In the genomic region with DNA sequence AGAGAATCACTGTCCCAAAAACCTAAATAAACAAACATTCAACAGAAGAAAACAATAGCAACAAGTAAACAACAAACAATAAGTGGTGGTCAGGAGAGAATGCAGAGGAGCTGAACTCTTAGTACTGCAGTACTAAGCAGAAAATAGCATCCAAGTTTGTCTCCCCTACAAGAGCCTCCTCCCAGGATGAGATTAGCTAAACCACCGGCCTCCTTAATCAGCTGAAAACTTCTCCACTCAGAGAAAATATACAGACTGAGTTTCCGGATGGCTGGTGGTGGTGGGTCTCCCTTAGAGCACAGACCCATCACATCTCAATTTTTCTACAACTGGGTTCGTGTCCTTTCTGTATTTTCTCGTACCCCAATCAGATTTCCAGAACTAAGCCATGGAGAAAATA, we compare ENCODE assay signal across 18 mouse cellular contexts. TPM values are rescaled to one million over a fixed set of nuclear protein-coding genes. Genes with fewer than 3 reads are reported as not detected.
DNase-seq lines count a peak whose midpoint lies in the region; ATAC-seq and TF ChIP-seq lines count a peak whose summit lies in the region.
"Had no signal": no experiment of that assay in that cellular context is flagged by ENCODE, and none has a peak within 500 bp of the region (broad histone marks: within the 10 kb centered on the region; RNA-seq: fewer than 3 reads in every experiment).

No protein-coding gene starts in this region.

- H3K4me3 ChIP-seq in heart, embryonic 14.5 days (ENCODE audit: control insufficient read depth in 1 of 2, insufficient read depth in 1 of 2, low read depth in 1 of 2, low read length in 2 of 2), result no peak overlapping the region
- no peak overlapping the region for H3K4me3 ChIP-seq in liver, embryonic 12.5 days
- H3K4me3 ChIP-seq in liver, postnatal 0 days (ENCODE audit: low read depth, low read length), result no peak overlapping the region
- H3K4me3 ChIP-seq in embryonic facial prominence, embryonic 10.5 days, result no peak overlapping the region
- H3K4me3 ChIP-seq: embryonic facial prominence, embryonic 12.5 days; forebrain, embryonic 15.5 days; intestine, embryonic 15.5 days had no signal

- H3K4me2 ChIP-seq in heart, embryonic 14.5 days (ENCODE audit: low read length), result peak overlapping the region; percentile 34
- H3K4me2 ChIP-seq in liver, embryonic 12.5 days, result peak overlapping the region; percentile 8; the same call in 1 of the 2 replicates
- H3K4me2 ChIP-seq in liver, postnatal 0 days (ENCODE audit: low read depth, low read length), result no peak overlapping the region
- H3K4me2 ChIP-seq: embryonic facial prominence, embryonic 12.5 days; forebrain, embryonic 15.5 days; hindbrain, embryonic 14.5 days; intestine, embryonic 15.5 days had no signal

- 0 out of 2 replicates have a peak, but pooled peaks cover 3% of the 10 kb centered on the region for H3K36me3 ChIP-seq in heart, embryonic 14.5 days (ENCODE audit: control insufficient read depth, insufficient read depth, low read length)
- H3K36me3 ChIP-seq in liver, embryonic 12.5 days, result no peaks in the 10 kb centered on the region
- H3K36me3 ChIP-seq in liver, postnatal 0 days (replicated peaks; ENCODE audit: insufficient read depth, low read length), result 0 out of 2 replicates have a peak, but pooled peaks cover 2% of the 10 kb centered on the region
- no peaks in the 10 kb centered on the region; the same call in 1 of the 2 replicates for H3K36me3 ChIP-seq in embryonic facial prominence, embryonic 10.5 days (replicated peaks)
- H3K36me3 ChIP-seq: embryonic facial prominence, embryonic 12.5 days; forebrain, embryonic 15.5 days; intestine, embryonic 15.5 days had no signal

- no peak for TF ChIP-seq CTCF in liver, postnatal 0 days (IDR thresholded peaks at IDR 0.05; ENCODE audit: low read depth)

- ATAC-seq in heart, embryonic 14.5 days (ENCODE audit: insufficient number of reproducible peaks, insufficient read depth, low FRiP score, low read depth), result no peak
- no peak for ATAC-seq in liver, embryonic 12.5 days
- no peak for ATAC-seq in liver, postnatal 0 days
- ATAC-seq in megakaryocyte-erythroid progenitor cell, adult 5-6 weeks (replicated peaks; ENCODE audit: low FRiP score, low TSS enrichment, poor library complexity, severe bottlenecking), result peak; percentile 78; the same call in 1 of the 2 replicates
- ATAC-seq: forebrain, embryonic 15.5 days; intestine, embryonic 15.5 days had no signal

- no peak overlapping the region for H3K9ac ChIP-seq in heart, embryonic 14.5 days (ENCODE audit: low read length)
- H3K9ac ChIP-seq in liver, embryonic 12.5 days, result no peak overlapping the region
- H3K9ac ChIP-seq in liver, postnatal 0 days (replicated peaks), result no peak overlapping the region
- H3K9ac ChIP-seq: embryonic facial prominence, embryonic 12.5 days; forebrain, embryonic 15.5 days; hindbrain, embryonic 14.5 days; intestine, embryonic 15.5 days had no signal

- no peaks in the 10 kb centered on the region for H3K27me3 ChIP-seq in heart, embryonic 14.5 days (ENCODE audit: control insufficient read depth, insufficient read depth, low read length)
- H3K27me3 ChIP-seq in liver, embryonic 12.5 days (replicated peaks), result no peaks in the 10 kb centered on the region
- H3K27me3 ChIP-seq in liver, postnatal 0 days (ENCODE audit: insufficient read depth, low read length), result no peaks in the 10 kb centered on the region
- no peaks in the 10 kb centered on the region for H3K27me3 ChIP-seq in embryonic facial prominence, embryonic 10.5 days (replicated peaks; ENCODE audit: low read depth, poor library complexity, severe bottlenecking)
- H3K27me3 ChIP-seq: embryonic facial prominence, embryonic 12.5 days; forebrain, embryonic 15.5 days; intestine, embryonic 15.5 days had no signal

- no peaks in the 10 kb centered on the region for H3K9me3 ChIP-seq in heart, embryonic 14.5 days (ENCODE audit: control insufficient read depth, low read length)
- no peaks in the 10 kb centered on the region for H3K9me3 ChIP-seq in liver, embryonic 12.5 days (replicated peaks)
- H3K9me3 ChIP-seq in liver, postnatal 0 days (ENCODE audit: low read length), result no peaks in the 10 kb centered on the region
- H3K9me3 ChIP-seq in embryonic facial prominence, embryonic 10.5 days, result no peaks in the 10 kb centered on the region
- H3K9me3 ChIP-seq: embryonic facial prominence, embryonic 12.5 days; forebrain, embryonic 15.5 days; intestine, embryonic 15.5 days had no signal

- TF ChIP-seq EP300 in liver, postnatal 0 days (IDR thresholded peaks at IDR 0.05; ENCODE audit: low read depth), result no peak

- peak overlapping the region in 1 of 2 experiments; percentile 59; a peak in 2 of 4 replicates for H3K27ac ChIP-seq in heart, embryonic 14.5 days (replicated peaks in 1 of 2; ENCODE audit: control insufficient read depth in 1 of 2, insufficient read depth in 1 of 2, low read depth in 2 of 2, low read length in 2 of 2)
- no peak overlapping the region for H3K27ac ChIP-seq in liver, embryonic 12.5 days
- H3K27ac ChIP-seq in liver, postnatal 0 days (ENCODE audit: low read depth), result no peak overlapping the region
- H3K27ac ChIP-seq in embryonic facial prominence, embryonic 10.5 days (replicated peaks), result no peak overlapping the region
- H3K27ac ChIP-seq: embryonic facial prominence, embryonic 12.5 days; forebrain, embryonic 15.5 days; hindbrain, embryonic 14.5 days; intestine, embryonic 15.5 days had no signal

- peaks cover 5 to 41% of the 10 kb centered on the region in 2 experiments for H3K4me1 ChIP-seq in heart, embryonic 14.5 days (ENCODE audit: control insufficient read depth in 2 of 2, insufficient read depth in 2 of 2, low read length in 2 of 2)
- H3K4me1 ChIP-seq in liver, embryonic 12.5 days, result peaks cover 30% of the 10 kb centered on the region
- peaks cover 6% of the 10 kb centered on the region; the same call in 1 of the 2 replicates for H3K4me1 ChIP-seq in liver, postnatal 0 days (ENCODE audit: insufficient read depth)
- no peaks in the 10 kb centered on the region for H3K4me1 ChIP-seq in embryonic facial prominence, embryonic 10.5 days
- H3K4me1 ChIP-seq: forebrain, embryonic 15.5 days; intestine, embryonic 15.5 days had no signal

- intact Hi-C loops in heart, postnatal 25 days (cut with DNase I), result loop anchor here (5.0 kb wide), 1 partner anchor 44 kb away; no protein-coding TSS in a partner anchor

- DNase-seq in heart, postnatal 25 days (ENCODE audit: low spot score), result no peak
- DNase-seq in liver, postnatal 0 days, result no peak
- DNase-seq in c-Kit-positive CD71-positive TER-119-negative erythroid progenitor cells, embryonic 14.5 days (ENCODE audit: low read depth), result peak; percentile 5
- no peak for DNase-seq in embryonic facial prominence, embryonic 10.5 days (ENCODE audit: low spot score)
- DNase-seq: adrenal gland, postnatal 10 days; cerebellum, adult 18-20 months; cerebellum, postnatal 10 days; embryo, embryonic 11 days; gastrocnemius, postnatal 36 days; heart, adult 11 months; kidney, adult 18-20 months had no signal

- 28% methylated on average over 4 of the region's 4 CpGs for WGBS in heart, embryonic 14.5 days
- WGBS in liver, embryonic 12.5 days (ENCODE audit: insufficient replicate concordance), result 32% methylated on average over 4 of the region's 4 CpGs
- 54% methylated on average over 4 of the region's 4 CpGs for WGBS in liver, postnatal 0 days (ENCODE audit: insufficient replicate concordance)
- WGBS in embryonic facial prominence, embryonic 10.5 days, result 79% methylated on average over 4 of the region's 4 CpGs

RNA-seq across cellular contexts. Expression of a gene that starts 47.0 kb away (rescaled TPM):
- 46.4 and 48.3 TPM in 2 replicates for polyA plus RNA-seq in heart, embryonic 14.5 days (2014; fragmentation: Nextera tagmentation; extraction: Ambion mirVana)
- 100 to 1,000 TPM; 123 to 136 TPM for total RNA-seq in heart, postnatal 25 days (2021)
- polyA plus RNA-seq in liver, embryonic 12.5 days (2016; fragmentation: Nextera tagmentation; extraction: Ambion mirVana), result 14.6 and 16.7 TPM in 2 replicates
- polyA plus RNA-seq in liver, postnatal 0 days (2015; fragmentation: Nextera tagmentation; extraction: Ambion mirVana), result 16.7 and 21.6 TPM in 2 replicates
- total RNA-seq in megakaryocyte-erythroid progenitor cell, adult 5-6 weeks (2014; fragmentation: Nextera tagmentation), result 72.7 and 93.7 TPM in 2 replicates
- total RNA-seq in megakaryocyte-erythroid progenitor cell, adult 5-6 weeks (2017), result 244 and 250 TPM in 2 replicates
- 33.1 and 37.5 TPM in 2 replicates for polyA plus RNA-seq in embryonic facial prominence, embryonic 10.5 days (2016; fragmentation: Nextera tagmentation; extraction: Ambion mirVana)
